Mouse (Mus musculus) ovary, postnatal 14 days (tissue): ENCODE measurements around the gene Rrp36.

Source experiments
- DNase-seq: peaks from one replicate; pipeline ENCODE4 v3.0.0; 2022; ENCODE audit warnings: low spot score

Gene Rrp36

DNA sequence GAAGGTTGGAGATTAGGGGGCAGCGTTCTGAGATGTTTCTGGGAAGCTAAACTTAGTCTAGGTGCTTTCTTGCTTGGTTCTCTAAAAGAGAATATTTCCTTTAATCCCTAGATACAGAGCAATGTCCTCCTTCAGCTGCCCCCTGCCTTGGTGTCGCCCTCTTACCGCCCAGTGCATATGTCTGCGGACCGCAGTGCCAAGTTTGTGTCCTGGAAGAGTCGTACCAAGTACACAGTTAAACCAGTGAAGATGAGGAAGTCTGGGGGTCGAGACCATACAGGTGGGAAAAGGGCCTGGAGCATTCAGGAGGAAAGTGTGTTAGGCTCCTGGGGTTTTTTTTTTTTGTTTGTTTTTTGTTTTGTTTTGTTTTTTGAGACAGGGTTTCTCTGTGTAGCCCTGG is 26.9 kb downstream of the Rrp36 start:
- no peak for DNase-seq

DNA sequence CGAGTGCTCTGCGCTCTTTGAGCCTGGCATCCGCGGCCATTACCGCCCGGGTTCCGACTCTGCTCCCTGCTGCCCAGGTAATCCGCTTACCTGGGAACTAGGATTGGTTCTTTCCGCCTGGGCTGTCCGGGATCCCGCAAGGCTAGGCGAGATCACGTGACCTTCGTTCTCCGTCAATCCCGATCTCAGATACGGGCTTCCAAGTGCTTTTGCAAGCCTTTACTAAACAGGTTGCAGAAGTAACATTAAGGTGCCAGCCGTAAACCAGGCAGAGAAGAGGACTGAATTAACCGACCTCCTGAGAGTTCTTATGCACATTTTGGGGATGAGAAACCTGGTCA is 27.9 kb downstream of the Rrp36 start:
- no peak for DNase-seq

DNA sequence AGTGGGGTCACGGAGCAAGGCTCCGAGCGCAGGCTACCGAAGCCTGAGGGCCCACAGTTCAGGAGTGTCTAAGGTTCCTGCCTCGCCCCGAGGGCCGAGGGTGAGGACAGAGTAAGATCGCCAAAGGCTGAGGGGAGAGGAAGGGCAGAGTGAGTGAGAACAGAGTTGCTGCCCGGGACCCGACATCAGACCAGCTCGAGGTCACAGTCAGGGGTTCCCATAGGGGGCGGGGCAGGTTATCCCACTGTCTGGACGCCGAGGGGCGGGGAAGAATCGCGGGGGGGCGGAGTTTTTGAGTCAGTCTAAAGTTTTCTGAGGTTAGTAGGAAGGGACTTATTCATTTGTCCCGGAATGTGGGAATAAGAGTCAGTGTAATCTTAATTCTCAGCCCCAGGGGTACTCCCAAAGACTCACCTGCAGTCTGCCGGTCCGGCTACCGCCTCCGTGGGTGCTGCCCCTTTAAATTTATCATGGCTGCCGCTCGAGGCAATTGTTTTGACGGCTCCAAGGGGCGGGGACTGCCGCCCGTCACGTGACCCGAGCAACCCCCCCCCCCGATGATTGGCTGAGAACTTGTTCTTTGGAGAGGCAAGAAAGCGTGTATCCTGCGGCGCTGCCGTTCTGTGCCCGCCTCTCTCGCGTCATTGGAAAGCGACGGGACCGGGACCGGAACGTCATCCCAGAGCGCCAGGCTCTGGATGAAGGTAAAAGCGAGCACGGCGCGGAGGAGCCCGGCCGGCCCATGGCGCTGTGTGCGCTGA is 28.4 kb downstream of the Rrp36 start, which contains the start of the genes Klc4 and Mrpl2:
Gene Klc4, minus strand, starts transcription at position 462 of the 761 bp plus-strand sequence.
Gene Mrpl2, plus strand, starts transcription at position 669 of the 761 bp plus-strand sequence.
- peak; percentile 99 for DNase-seq

DNA sequence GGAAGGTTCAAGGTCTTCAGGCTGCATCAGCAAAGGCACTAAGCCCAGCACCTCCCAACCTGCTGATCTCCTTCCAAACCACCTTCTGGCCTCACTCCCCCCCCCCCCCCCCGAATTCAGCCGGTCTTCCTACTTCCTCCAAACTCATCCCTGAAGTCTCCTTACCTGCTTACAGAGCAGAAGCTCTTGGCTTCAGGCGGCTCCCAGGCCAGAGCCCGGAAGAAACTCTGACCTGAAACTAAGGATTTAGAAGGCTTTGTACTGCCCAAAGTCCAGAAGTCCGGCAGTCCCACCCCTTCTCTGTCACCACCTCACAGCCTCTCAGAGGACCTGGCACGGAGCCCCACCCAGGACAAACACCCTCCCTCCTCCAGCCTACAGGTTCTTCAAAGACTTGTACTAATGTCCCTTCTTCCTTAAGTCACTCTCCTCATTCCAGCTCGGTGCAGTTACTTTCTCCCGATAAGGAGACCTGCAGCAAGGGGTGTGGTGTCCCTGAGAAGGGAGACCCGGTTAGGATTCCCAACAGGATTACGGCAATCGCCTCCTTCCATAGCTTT is 29.2 kb downstream of the Rrp36 start:
- DNase-seq: peak; percentile 48

DNA sequence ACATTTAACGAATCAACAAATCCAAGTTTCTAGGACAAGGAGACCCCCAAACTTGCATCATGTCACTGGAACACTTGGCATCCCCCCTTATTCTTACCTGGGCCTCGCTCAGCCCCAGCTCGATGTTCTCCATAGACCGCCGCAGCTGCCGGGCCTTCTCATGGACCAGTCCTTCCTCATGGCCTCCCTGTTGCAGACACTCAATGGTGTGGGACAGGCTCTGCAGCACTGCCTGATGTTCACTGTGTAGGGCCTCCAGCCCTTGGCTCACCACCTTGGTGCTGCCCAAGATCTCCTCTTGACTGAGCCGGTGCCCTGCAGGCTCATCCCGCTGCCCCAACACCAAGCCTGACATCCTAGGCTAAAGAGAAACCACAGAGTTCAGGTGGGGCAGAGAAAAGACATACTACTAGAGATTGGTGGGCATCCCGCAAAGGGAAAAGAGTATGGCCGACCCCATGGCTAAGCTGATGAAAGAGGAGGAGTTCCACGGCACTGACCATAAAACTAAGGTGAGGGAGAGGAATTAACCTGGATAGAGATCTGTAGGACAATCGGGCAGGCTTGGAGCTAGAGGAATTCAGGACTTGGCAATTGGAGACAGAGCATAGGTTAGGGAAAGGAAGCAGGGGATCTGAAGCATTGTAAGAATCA is 29.9 kb downstream of the Rrp36 start:
- DNase-seq: no peak

DNA sequence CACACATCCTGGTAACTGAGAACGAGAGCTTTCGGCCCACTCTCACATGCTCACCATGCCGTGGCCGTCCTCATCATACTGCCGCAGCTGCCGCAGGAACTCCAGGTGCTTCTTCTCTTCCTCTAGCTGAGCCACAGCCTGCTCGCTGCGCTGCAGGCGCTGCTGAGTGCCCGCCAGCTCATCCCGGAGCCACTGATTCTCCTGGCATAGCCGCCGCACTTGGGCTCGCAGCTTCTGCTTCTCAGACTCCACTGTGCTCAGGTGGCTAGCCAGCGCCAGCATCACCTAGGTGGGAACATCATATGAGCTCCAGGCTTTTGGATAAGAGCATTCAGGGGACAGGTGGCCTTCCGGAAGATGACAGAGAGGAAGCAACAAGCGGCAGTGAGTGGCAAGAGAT is 32.1 kb downstream of the Rrp36 start:
- no peak for DNase-seq

DNA sequence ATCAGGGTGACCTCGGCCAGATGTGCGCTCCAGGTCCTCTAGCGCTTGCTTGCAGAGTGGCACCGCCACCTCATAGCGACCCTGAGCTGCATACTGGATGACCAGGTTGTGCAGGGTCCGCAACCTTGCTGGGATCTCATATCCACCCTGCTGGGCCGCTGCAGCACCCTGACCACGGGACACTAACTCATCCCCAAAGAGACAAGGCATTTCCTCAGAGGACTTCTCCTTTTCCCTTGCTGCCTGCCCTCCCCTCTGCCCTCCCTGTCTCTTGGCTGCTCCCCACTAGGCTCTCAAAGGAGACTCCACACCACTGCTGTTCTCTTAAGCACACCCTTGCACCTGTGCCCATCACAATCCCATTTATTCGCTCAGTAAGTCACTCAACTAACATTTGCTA is 34.2 kb downstream of the Rrp36 start:
- DNase-seq: no peak

DNA sequence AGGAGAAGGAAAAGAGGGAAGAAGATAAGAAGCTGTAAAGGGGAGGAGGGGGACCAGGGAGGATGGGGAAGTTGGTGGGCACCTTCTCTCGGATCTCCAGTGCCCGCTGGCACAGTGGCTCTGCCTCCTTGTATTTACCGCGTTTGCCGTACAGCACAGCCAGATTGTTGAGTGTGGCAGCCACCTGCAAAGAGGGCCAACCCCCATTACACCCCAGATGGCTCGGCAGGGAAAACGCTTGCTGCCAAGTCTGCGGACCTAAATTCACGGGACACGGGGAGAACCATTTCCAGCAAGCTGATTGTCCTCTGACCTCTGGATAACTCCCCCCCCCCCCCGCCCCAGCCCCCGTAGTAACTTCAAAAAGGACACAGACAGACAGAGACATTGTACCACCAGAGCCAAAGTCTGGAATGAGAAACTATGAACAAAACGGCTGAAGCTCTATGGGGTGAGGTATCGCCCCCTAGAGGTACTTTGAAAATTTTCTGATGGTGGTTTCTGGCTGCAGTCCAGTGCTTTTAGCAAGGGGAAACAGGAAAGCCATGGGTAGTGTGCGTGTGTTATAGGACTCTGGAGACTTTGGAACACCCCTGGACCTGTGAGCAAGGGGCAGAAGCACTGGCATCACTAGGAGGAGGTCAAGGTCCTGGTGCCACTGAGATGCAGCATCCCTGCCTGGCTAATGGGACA is 37.2 kb downstream of the Rrp36 start:
- DNase-seq: peak; percentile 73

DNA sequence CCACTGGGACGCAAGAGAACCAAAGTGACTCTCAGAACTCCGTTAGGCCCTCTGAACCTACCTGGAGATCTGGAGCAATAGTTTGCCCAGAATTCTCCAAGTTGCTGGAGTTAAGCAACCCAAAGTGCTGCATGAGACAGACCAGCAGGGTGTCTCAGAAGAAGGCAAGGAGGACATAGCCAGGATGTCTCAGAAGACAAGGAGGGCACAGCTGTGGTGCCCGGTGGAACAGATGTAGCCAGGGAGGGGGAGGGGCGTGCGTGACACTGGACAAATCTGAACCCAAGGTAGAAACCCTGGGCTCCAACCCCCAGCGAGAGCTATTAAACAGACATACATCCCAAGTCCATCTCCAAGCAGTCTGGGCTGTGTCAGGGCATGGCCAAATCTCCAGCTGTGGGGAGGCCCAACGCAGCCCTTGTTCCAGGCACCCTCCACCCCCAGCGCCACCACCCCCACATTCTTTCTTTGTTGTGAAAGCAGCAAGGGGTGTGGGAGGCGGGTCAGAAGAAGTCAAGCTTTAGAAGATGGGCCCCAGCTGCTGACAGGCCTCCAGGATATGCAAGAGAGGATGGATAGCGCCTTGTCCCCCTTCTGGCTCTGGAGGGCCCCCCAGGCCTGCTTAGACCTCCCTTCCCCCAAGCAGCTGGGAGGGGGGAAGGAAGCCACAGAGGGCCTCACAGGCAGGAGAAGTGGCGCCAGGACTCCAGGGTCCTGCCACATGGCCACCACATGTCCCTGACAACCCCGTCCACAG is 44.3 kb downstream of the Rrp36 start:
- DNase-seq: peak; percentile 62

DNA sequence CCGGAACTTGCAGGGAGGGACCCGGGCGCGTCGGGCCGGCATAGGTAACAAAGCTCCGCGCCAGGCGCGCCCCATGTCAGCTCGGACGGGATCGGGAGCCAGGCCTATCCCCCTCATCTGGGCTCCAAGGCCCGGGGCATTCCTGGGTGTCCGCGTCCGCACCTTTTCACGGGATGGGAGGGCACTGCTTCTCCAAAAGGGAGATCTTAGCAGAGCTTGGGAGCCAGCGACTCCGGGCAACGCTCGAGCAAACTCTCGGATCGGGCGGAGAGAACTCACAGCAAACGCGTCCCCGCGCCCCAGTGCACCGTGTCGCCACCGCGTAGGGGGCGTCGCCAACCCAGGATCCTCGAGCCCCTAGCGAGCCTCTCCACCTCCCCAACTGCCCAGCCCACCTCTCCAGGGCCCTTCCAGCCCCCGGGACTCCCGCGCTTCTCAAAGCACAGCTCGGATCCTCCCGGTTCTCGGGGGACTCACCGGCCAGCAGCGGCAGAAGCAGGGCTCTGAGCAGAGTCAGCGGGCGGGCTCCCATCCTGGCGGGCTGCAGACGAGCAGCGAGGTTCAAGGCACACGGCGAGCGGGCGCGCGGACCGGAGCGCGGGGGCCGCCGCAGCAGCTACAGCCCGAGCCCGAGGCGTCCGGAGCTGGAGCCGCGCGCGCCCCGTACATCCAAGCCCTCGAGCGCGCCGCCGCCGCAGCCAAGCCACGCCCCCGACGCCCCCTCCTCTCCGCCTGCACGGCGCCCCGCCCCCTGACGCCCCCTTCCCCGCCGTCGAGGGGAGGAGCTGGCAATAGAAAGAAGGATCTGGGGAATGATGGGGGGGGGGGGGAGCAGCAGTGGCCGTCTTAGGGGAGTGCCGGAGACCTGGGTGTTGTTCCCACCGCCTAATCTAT is 45.1 kb downstream of the Rrp36 start, which contains the start of gene Ptk7:
Gene Ptk7, minus strand, starts transcription at position 714 of the 894 bp plus-strand sequence.
- peak; percentile 81 for DNase-seq

DNA sequence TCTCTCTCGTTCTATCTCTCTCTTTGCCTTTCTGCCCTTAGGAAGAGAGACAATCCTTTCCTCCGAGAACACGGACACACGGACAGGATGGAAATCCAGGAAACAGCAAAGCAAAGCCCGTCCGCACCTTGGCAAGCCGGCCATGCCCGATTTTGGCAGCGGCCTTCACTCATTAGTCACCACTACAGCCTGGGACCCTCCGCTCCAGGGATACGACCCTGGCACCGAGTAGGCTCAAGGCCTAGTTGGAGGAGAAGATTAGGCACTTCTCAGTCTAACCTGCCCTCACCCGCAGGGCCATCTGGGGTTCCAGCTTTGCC is 45.7 kb downstream of the Rrp36 start:
- peak; percentile 31 for DNase-seq

DNA sequence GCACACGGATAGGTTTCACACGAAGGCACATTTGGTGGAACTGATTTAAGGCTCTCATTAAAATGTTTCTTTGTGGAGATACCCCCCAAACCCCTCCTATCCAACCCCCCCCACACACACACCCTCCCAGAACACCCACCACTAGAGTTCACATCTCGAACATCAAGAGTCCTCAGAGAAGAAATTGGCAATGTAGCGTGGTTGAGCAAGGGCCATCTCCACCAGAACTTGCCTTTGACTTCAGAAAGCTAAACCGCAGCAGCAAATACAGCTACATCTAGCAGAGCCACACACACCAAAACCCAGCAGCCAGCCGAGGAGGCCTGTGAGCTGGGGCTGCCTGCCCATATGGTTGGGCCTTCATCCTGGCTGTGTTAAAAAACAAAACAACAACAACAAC is 46.7 kb downstream of the Rrp36 start:
- DNase-seq: no peak

DNA sequence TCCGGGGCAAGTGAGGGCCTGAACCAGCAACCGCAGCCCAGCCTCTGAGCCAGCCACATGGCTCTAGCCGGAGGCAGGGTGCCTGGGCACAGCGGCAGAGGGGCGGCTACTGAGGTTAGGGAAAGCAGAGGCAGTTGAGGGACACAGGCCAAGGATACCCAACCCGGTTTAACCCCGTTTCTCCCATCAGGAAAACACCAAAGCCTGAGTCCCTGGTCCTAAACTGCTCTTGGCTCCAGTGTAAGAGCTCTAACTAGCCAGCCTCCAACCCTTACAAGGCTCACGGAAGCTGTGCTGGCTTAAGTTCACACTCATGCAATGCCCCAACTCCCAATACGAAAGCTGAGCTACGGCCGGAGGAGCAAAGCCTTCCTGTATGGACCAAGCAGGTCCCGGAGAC is 49.6 kb downstream of the Rrp36 start:
- DNase-seq: no peak

DNA sequence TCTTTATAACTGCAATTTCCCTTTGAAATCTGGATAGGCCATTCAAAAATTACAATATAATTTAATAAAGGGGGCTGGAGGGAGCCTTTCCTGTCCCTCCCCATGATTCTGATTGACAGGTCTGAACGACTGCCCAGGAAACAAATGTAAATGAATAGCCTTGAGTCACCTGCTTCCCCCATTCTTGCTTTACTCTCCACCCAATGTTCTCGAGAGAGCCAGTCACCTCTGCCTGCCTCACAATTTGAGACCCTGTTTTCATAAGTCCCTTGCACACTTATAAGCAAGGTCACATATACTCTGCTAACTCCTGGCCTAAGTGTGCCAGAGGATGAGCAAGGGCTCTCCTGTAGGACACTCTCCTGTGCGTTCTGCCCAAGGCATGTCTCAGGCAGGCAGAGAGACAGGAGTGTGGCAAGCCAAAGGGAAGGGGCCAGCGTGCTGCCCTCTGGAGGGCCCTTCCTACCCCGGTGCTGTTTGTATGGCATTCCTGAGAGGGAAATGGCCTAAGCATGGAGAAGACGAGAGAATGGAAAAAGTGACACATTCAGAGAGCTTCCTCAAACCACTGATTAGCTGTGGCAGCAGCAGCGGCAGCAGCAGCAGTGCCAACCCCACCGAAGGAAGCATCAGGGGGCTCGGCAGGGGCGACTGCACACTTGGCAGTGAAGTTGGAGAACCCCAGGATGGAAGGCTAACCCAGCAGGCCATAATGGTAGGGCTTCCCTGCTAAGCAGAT is 50.2 kb downstream of the Rrp36 start:
- no peak for DNase-seq

DNA sequence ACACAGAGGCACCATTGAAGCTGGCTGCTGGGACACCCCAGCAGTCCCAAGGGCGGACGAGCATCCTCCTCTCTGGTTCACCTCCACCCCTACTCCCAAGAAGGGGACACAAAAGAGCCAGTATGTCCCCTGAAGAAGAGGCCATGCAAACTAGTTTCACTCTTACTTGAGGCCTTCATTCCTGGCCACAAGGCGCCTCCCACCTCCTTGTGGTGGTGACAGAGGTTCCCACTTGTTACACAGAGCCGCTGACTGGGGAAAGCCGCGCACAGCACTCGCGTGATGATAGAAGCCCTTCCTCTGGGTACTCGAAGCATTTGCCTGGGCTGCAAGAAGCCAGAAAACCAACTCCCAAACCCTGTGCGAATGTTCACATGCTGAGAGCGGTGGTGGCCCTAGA is 51.9 kb downstream of the Rrp36 start:
- DNase-seq: no peak

DNA sequence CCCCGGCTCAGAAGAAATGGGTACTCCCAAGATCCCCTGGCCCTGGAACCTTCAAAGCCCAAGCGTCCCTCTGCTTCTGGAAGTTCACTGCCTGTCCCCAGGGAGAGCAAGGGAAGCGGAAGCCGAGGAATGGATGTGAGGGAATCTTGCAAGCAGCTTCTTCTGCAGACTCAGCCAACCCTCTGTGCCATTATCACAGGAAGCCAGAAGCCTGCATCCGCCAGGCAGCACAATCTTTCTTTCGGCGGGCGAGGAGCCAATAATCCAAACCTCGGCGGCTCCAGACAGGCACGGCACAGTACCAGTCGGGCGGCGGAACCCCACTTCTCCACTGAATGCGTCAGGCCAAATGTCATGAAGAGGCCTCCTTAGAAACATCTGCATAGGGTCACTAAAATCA is 52.8 kb downstream of the Rrp36 start:
- DNase-seq: peak; percentile 46

DNA sequence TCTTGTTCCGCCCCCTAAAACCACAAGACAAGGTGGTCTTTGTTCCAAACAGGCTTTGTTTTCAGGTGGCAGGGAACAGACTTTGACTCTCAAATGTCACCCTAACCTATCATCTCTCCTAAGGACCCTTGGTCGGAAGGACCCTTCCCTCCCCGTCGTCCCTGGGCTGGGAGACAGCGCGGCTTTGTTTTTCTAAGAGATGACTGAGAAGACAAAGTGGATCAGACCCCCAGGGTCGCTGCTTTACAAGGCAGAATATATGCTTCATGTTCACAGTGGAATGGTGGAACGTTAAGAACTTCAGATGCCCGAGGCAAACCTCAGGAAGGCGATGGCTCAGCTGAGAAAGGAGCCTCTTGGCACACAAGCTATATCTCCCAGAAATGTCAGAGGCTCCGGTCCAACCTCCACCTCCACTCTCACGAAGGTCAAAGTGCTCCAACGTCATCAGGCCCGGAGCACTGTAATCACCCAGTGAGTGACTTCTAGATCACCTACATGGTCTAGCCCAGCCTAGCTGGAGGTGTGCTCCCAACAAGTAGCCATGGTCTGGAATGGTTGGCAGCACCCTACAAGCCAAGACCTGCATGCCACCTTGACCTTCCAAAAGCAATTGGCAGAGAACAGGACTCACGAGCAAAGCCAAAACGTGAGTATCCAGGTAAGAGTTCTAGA is 54.3 kb downstream of the Rrp36 start:
- no peak for DNase-seq

DNA sequence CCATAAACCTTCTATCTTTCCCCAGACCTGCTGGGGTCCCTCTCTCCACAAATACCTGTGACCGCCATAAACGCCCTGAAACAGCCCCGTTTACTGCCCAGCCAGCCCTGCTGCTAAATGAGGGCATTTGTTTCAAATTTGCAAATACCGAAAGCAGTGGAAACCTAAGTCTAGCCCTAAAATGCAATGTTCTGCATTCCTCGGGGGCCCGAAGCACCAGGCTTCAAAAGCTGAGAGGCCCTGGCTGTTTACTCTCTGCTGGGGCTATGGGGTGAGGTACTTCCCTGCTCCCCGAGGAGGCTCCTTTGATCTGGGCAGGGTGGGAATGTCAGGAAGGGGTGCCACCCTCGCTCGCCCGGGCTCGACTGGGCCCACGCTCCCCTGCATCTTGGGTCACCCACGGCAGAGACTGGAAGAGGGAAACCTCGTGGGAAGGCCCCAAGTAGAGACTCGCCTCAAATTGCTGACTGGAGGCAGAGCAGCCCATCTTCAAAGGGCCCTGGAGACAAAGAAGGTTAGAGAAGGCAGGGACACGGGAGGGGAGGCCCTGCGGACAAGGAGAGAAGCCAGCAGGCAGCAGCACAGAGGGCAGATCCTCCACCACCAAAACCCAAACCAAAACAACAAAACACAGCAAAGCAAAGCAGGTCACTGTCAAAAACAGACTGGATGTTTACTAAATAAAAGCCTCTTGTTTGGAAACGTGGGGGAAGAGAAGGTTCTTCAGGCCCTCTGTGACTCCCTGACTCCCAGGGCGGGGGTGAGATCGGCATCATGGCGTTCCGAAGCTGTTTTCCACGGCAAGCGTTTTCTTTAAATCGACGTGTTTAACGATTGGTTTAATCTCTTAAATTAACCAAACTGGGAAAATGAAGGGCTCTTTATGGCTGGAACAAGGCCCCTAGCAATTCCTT is 55.1 kb downstream of the Rrp36 start:
- no peak for DNase-seq

DNA sequence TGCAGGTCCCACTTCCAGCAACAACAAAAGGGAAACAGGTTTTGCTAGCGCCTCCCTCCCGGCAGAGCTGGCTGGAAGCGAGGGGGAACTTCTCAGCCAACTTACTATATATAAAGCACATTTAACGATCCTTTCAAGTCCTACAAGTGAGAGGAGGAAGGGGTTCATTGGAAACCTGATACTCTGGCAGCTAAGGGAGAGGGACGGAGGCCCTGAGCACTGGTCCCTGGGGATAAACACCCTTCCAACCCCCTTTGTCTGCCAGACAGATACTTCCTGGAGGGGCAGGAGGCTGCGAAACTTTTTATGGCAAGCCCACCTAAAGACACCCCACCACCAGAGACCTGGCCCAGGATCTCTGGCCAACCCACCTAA is 55.8 kb downstream of the Rrp36 start:
- no peak for DNase-seq
